Mouse (Mus musculus) embryo, embryonic 11 days (tissue): ENCODE results near the gene Frs3.

ENCODE experiments used
- DNase-seq: peaks from one replicate; pipeline ENCODE4 v3.0.0-alpha.2; 2015

Frs3 gene

DNA sequence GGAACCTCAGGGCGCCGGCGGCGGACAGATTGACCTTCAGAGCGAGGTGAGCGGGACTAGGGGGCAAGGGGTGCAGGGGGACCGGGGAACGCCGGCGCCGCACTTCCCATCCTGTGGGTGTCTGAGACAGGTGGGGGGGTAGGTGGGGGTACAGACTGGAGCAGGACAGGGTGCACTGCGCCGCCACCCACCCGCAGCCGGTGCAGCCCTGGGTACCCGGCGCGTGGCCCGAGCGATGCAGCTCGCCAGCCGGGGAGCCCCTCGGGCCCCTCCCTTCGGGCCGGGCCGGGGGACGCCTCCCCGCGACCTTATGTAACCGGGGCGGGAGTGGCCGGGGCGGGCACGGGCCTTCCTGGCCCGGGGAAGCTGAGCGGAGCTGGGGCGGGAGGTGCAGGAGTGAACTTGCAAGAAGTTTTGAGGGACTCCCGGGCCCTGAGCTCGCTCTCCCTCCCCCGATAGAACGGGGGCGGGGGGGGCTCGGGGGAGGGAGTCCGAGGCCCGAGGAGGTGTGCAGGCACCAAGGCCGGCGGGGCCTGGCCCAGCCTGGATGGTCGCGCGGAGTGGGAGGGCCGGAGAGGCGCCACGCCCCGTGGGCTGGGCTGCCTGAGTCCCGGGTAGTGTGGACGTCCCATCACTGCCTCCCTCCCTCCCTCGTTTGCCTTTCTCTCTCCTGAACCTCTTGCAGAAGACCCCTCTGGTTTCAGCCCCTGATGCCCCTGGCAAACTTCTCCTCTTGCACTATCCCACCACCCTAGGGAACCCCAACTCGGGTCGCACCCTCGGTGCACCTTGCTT lies 48.6 kb downstream of the Frs3 start:
- DNase-seq, result peak; percentile 83

DNA sequence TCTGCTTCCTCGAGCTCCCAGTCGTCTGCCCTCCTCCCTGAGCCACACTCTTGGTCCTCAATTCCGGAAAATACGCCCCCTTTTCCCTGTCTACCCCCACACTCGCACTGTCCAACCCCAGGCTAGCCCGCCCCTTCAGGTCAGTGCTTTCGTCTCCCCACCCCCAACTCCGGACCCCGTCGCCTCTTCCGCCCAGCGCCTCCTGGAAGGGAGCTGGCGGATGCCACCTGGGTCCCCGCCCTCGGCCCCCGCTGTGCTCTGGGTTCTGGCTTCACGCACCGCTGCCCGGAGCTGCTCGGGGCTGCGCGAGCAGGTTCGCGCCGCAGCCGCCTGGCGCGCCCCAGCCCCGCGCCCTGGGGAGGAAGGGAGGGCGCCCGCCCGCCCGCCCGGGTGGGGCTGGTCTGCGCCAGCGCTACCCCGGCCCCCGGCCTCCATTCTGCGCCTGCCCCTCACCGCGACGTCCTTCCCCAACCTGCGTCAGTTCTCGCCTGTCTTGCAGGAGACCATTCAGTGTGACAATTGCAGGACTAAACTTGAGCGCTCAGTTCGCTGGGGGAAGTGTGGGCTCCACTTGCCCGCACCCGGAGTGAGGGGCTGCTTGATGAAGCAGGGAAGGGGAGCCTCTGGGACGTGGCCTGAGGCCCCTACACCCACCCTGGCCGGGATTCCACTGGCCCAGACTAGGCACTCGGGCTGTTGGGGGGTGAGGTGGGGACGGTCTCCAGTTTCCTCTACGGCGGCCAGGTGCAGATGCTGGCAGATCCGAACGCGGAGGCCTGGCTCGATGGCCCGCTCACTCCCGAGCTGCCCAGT lies 49.4 kb downstream of the Frs3 start:
- DNase-seq, result peak; percentile 59

DNA sequence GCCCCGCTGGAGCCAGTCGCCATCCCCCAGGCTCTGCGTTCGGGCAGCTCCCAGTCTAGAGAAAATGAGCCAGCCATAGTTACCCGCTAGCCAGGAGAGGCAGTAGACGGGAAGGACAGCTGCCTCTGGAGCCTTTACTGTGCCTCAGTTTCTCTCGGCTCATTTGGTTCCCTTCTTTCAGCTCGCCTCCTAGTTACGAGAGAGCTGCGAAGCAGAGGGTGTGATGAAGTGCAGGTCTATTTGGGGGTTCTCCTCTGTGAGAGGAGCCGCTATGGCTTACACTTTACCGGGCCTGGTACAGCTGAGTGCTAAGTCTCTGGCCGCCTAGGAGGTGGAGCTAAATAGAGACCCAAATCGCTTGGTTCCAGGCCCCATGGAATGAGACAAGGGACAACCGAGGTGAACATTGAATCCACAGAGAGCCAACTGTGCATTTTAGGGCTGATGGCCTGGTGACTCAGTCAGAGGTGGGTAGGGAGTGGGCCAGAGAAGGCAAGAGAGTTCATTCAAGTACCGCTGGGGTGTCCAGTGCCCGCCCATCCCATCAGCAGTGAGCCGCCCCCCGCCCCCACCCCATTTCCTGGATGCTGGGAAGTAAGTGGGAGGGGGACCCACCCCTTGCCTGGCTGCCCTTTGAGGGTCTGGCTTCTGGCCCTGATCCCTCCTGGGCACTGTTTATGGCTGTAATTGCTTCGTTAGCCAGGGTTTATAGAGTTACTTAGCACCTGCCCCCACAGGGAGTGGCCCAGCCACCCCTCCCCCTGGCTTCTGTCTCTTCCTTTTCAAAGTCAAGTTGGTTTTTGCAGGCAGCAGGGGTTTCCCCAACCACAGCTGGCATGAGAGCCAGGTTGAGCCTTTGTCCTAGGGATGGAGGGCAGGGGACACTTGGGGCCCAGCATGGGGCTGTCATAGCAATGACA lies 50.3 kb downstream of the Frs3 start:
- DNase-seq, result peak; percentile 33

DNA sequence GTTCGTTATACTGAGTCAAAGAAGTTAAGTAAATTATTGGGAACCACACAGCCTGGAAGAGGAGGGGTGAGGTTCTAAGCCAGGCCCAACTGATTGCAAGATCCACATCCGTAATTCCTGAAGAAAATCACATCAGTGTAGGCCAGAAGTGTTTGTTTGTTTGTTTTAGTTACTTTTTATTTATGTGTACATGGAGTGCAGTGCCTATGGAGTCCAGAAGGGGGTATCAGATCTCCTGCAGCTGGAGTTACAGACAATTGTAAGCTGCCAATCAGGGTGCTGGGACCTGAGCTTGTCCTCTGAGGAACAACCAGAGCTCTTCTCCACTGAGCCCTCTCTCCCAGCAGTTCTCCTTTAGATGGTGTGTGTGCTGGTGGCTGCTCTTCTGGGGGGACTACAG lies 51.4 kb downstream of the Frs3 start:
- no peak for DNase-seq

DNA sequence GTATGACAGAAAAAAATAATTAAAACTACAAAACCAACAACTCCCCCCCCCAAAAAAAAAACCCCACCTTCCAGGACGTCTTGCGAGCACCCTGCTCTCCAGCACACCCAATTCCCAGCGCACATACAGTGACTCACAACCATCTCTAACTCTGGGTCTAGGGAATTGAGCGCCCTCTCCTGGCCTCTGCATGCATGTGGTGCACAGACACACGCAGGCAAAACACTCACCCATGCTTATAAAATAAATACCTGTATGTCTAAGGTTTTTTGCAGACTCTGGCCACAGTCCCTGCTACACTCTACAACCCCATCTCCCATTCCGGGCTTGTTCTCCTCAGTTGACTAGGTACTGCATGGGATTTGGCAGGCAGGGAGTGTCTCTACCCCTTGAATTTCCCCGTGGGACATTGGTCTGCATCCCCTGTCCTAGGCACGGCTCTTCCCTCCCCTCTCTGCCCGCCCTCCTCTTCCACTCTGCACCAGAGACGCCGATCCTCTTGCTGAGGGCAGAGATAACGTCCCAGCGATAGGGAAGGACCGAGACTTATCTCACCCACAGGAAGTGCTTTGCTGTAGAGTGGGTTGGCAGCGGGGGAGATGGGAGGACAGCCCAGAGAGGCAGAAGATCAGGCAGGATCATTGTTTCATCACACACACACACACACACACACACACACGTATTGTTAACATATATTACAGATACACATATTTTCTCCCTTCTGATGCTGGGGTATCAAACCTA lies 54.3 kb downstream of the Frs3 start:
- peak; percentile 20 for DNase-seq

DNA sequence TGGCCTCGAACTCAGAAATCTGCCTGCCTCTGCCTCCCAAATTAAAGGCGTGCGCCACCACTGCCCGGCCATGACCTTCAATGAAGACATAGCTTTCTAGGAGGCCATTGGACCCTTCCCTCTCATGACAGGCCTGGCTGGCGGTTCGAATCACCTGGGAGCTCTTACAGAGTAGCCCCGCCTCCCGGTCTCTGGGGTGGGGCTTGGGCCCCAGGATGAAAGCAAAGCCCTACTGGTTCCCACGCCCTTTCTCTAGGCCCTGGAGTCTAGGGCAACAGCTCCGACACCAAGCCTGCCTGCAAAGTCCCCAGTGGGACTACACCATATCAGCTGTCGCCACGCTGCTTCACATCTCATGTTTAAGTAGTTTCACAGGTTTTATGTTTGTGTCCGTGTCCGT lies 55.3 kb downstream of the Frs3 start:
- no peak for DNase-seq

DNA sequence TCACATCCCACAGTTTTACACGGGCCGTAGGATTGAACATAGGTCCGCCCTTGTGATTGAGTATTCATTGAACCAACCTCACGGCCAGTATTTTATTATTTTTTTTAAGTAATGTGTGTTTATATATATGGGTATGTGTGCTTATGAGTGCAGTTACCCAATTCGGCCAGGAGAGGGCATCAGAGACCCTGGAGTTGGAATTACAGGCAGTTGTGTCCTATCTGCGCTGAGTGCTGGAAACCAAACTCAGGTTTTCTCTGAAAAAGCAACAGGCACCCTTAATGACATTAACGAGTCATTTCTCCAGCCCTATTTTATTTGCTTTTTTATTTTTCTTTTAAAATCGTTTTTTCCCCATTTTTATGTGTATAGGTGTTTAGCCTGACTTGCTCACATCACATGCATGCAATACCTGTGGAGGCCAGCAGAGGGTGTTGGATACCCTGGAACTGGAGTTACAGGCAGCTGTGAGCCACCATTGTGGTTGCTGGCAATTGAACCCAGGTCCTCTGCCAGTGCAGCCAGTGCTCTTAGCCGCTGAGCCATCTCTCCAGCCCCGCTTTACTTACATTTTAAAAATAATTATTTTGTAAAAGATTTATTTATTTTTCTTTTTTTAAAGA lies 56.0 kb downstream of the Frs3 start:
- DNase-seq, result no peak

DNA sequence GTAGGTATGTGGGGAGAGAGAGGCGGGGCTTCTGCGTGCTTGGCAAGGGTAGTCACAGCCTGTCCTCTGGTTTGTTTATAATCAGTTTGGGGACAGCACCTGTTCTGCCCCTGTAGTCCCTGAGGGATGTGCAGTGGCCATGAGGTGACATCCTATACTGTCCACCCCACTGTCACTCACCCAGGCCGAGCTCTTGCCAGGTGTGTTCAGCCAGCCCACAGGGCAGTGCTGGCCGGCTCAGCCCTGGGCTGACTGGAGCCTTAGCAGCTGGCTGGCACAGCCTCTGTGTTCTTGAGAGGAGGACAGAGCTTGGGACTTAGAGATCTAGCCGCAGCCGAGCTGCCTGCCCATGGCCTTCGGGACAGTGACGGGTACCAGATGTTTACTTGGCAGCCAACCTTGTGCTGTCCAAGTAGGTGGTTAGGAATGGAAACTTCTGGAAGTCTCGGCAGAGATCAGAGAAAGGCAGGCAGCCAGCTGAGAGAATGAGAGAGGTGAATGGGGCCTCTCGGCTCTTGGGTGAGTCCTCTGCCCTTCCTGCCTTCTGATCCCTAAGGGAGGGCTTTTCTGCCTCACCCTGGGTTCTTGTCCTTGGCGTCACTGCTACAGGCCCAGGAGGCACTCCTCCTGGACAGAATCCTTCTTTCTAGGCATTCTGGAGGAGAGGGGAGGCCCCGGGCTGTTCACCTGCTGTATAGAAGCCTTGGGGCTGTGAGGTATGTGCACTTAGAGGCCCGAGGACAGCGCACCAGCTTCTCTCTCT lies 60.1 kb downstream of the Frs3 start:
- no peak for DNase-seq

DNA sequence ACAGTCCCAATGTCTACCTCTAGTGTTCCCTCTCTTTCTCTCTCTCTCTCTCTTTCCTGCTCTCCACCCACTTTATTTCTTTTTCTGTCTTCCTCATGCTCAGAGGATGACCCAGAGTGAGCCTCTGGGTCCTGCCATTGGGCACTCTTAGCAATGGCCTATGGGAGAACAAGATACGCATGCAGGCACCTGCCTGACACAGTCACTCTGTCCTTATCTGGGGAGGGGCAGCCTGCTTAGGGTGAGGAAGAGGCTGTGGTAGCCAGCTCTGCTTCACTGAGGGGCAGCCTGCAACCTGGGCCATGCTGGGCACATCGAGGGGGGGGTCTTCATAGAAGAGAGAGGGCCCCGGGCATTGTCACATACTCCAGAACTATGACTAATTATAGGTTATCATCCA lies 60.8 kb downstream of the Frs3 start:
- no peak for DNase-seq

DNA sequence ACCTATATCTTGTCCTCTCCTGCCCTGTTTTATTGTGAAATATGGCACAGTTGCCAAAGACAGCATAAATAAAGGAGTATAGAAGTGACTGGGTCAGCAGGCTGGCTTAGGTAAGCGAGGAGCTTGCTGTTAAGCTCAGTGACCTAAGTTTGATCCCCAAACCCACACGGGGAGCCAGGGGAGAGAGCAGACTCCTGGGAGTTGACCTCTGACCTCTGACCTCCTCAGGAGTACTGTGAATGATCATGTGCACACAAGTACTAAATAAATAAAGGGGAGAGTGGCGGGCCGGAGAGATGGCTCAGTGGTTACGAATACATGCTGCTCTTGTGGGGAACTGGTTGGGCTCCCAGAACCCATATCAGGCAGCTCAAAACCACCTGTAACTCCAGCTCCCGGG lies 61.3 kb downstream of the Frs3 start:
- no peak for DNase-seq

DNA sequence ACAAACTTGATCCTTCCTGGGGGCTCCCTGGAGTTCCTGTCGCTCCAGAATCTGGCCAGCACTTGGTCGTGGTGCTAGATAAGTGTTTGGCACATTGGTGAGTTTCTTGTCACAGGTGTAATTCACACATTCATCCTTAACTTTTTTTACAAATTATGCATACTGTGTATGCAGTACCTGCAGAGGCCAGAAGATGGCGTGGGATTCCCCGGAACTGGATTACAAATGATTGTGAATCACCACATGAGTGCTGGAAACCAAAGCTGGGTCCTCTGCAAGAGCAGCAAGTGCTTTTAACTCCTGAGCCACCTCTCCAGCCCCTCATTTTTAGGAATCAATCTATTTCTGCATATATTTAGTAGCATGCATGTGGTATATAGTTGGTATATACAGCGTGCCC lies 63.0 kb downstream of the Frs3 start:
- no peak for DNase-seq

DNA sequence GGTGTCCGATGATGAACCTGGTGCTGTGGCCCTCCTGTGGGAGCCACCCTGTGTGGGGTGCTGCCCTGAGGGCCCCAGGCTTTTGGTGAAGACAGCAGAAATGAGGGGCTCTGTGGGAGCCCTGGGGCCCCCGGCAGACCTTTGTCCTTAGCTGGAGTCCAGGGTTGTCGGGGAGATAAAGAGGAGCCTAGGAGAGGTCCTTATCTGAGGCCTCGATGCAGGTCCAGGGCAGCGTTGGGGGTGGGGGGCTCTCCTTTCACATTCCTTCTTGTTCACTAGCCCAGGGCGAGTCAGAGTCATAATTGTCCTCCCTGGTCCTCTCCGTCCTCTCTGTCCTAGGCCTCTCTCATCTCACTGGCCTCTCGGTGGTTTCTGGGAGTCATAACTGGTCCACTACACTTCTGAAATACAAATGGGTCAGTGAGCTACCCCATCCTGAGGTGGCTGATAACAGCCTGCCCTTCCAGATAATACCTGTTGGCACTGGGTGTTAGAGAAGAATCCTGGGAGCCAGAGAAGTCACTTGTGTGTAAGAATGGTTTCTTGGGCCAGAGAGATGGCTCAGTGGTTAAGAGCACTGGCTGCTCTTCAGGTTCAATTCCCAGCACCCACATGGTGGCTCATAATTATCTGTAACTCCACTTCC lies 64.4 kb downstream of the Frs3 start:
- no peak for DNase-seq
